Mouse (Mus musculus): Measurements from ENCODE around the gene Irak2. TPM values are rescaled to one million over a fixed set of nuclear protein-coding genes. Genes with fewer than 3 reads are reported as not detected.

The Irak2 gene
- total and polyA plus RNA-seq, 3 experiments, result 30.0 to 39.5 (median 32.5) TPM

- in situ Hi-C loops (cut with MboI; ENCODE audit: low pct_ligation_motif_present, low pct_unique_long_range_greater_than_20kb, low sequenced_read_pairs) (no loop called here), dilution Hi-C loops (cut with MboI; ENCODE audit: extremely low pct_ligation_motif_present, extremely low pct_unique_long_range_greater_than_20kb, low sequenced_read_pairs) (no loop called here)
- H3K36me3 ChIP-seq (replicated peaks in 1 of 2; ENCODE audit: control insufficient read depth in 1 of 2, insufficient read depth in 1 of 2, low read length in 1 of 2), result peaks cover 10 to 41% of the 10 kb centered on the region in 2 experiments
- H3K27me3 ChIP-seq (replicated peaks), result no peaks in the 10 kb centered on the region
- TF ChIP-seq SIN3A (IDR thresholded peaks at IDR 0.05; ENCODE audit: low read length) (no peak), NELFE (IDR thresholded peaks at IDR 0.05; ENCODE audit: low read depth, low read length) (no peak), MAZ (IDR thresholded peaks at IDR 0.05; ENCODE audit: low read depth, low read length) (no peak), MXI1 (IDR thresholded peaks at IDR 0.05; ENCODE audit: low read depth, low read length) (no peak), TCF12 (IDR thresholded peaks at IDR 0.05; ENCODE audit: low read depth, low read length) (no peak), ZKSCAN1 (IDR thresholded peaks at IDR 0.05; ENCODE audit: borderline replicate concordance, low read depth, low read length) (no peak), USF1 (IDR thresholded peaks at IDR 0.05; ENCODE audit: low read depth, low read length) (no peak), JUND (conservative IDR thresholded peaks at IDR 0.05; ENCODE audit: low read depth, low read length) (no peak), CHD2 (IDR thresholded peaks at IDR 0.05; ENCODE audit: low read length) (no peak), ELF1 (IDR thresholded peaks at IDR 0.05; ENCODE audit: low read depth, low read length) (no peak)
- H3K4me2 ChIP-seq (ENCODE audit: insufficient read depth, low read depth, poor library complexity, severe bottlenecking), result peak overlapping the region; percentile 55; the same call in 1 of the 2 replicates
- peaks cover 78% of the 10 kb centered on the region for H3K79me2 ChIP-seq (replicated peaks; ENCODE audit: control insufficient read depth, extremely low read depth, insufficient read depth, poor library complexity, severe bottlenecking)
- no peaks in the 10 kb centered on the region for H3K9me3 ChIP-seq (replicated peaks; ENCODE audit: low read length)
- peak overlapping the region; percentile 29; the same call in 1 of the 2 replicates for H3K9ac ChIP-seq (ENCODE audit: insufficient read depth, low read depth)
- no peak overlapping the region for H3K4me3 ChIP-seq (replicated peaks in 1 of 3; ENCODE audit: low read depth in 2 of 3, low read length in 2 of 3, poor library complexity in 1 of 3)
- H3K4me1 ChIP-seq (ENCODE audit: control insufficient read depth in 1 of 2, insufficient read depth in 2 of 2), result peaks cover 17 to 68% of the 10 kb centered on the region in 2 experiments
- no peak for DNase-seq (ENCODE audit: extremely low read depth)
- peak overlapping the region; percentile 17 for H3K27ac ChIP-seq (ENCODE audit: insufficient read depth, low read depth)
Measured at GRCm38 (mm10) chr6:113643021-113643420, 4.8 kb downstream of the Irak2 start.

DNA sequence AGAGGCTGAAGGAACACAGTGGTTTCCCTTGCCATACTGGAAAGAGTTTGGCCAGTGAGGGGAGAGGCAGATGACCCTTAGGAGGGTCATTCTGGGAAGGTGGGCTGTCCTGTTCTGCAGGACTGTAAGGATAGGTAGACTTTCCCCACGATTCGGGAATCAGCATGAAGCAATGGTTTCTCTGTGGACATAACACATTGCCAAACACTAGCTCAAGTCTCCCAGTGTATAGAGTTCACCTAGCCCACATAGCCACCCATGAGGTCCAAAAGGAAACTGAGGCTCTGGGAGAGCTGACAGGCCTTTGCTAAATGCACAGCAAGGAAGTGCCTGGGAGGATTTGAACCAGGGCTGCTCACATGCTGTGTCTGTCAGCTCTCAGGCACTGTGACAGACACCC is 5.7 kb downstream of the Irak2 start:
- peak overlapping the region; percentile 64 for H3K27ac ChIP-seq (ENCODE audit: insufficient read depth, low read depth)

More for the DNA sequence above, 5.7 kb downstream of the Irak2 start:
- no peak for DNase-seq (ENCODE audit: extremely low read depth)
- peaks cover 19 to 50% of the 10 kb centered on the region in 2 experiments for H3K36me3 ChIP-seq (replicated peaks in 1 of 2; ENCODE audit: control insufficient read depth in 1 of 2, insufficient read depth in 1 of 2, low read length in 1 of 2)
- TF ChIP-seq USF2 (conservative IDR thresholded peaks at IDR 0.05; ENCODE audit: low read depth, low read length) (no peak), RCOR1 (conservative IDR thresholded peaks at IDR 0.05; ENCODE audit: low read depth, low read length) (no peak), CHD2 (IDR thresholded peaks at IDR 0.05; ENCODE audit: low read length) (no peak), NRF1 (IDR thresholded peaks at IDR 0.05; ENCODE audit: low read depth, low read length) (no peak), BHLHE40 (IDR thresholded peaks at IDR 0.05; ENCODE audit: low read depth, low read length) (no peak), RAD21 (IDR thresholded peaks at IDR 0.05; ENCODE audit: low read depth, low read length) (no peak), TBP (conservative IDR thresholded peaks at IDR 0.05; ENCODE audit: low read depth, low read length) (no peak), HCFC1 (IDR thresholded peaks at IDR 0.05; ENCODE audit: low read depth, low read length) (no peak), ZKSCAN1 (IDR thresholded peaks at IDR 0.05; ENCODE audit: borderline replicate concordance, low read depth, low read length) (no peak), SMC3 (IDR thresholded peaks at IDR 0.05; ENCODE audit: low read depth, low read length) (no peak), MAX (IDR thresholded peaks at IDR 0.05; ENCODE audit: low read length) (no peak), CHD1 (IDR thresholded peaks at IDR 0.05; ENCODE audit: low read depth, low read length) (no peak), CTCF (conservative IDR thresholded peaks at IDR 0.05 in 1 of 2, IDR thresholded peaks at IDR 0.05 in 1 of 2; ENCODE audit: low read depth in 2 of 2, low read length in 2 of 2) (no peak), MYC (IDR thresholded peaks at IDR 0.05; ENCODE audit: low read depth, low read length) (no peak), EP300 (IDR thresholded peaks at IDR 0.05; ENCODE audit: low read length) (no peak), E2F4 (IDR thresholded peaks at IDR 0.05; ENCODE audit: insufficient replicate concordance, low read depth, low read length) (no peak), JUND (conservative IDR thresholded peaks at IDR 0.05; ENCODE audit: low read depth, low read length) (no peak), USF1 (IDR thresholded peaks at IDR 0.05; ENCODE audit: low read depth, low read length) (no peak), ZMIZ1 (IDR thresholded peaks at IDR 0.05; ENCODE audit: low read depth, low read length) (no peak), ETS1 (conservative IDR thresholded peaks at IDR 0.05; ENCODE audit: low read depth, low read length) (no peak)
- no peak overlapping the region for H3K4me2 ChIP-seq (ENCODE audit: insufficient read depth, low read depth, poor library complexity, severe bottlenecking)
- no peaks in the 10 kb centered on the region for H3K9me3 ChIP-seq (replicated peaks; ENCODE audit: low read length)
- H3K4me3 ChIP-seq (replicated peaks in 1 of 3; ENCODE audit: low read depth in 2 of 3, low read length in 2 of 3, poor library complexity in 1 of 3), result no peak overlapping the region
- H3K4me1 ChIP-seq (ENCODE audit: control insufficient read depth in 1 of 2, insufficient read depth in 2 of 2), result peaks cover 17 to 78% of the 10 kb centered on the region in 2 experiments
- in situ Hi-C loops (cut with MboI; ENCODE audit: low pct_ligation_motif_present, low pct_unique_long_range_greater_than_20kb, low sequenced_read_pairs), result no loop called here
- no peak overlapping the region for H3K9ac ChIP-seq (ENCODE audit: insufficient read depth, low read depth)
- dilution Hi-C loops (cut with MboI; ENCODE audit: extremely low pct_ligation_motif_present, extremely low pct_unique_long_range_greater_than_20kb, low sequenced_read_pairs), result no loop called here
- H3K27me3 ChIP-seq (replicated peaks), result no peaks in the 10 kb centered on the region
- H3K79me2 ChIP-seq (replicated peaks; ENCODE audit: control insufficient read depth, extremely low read depth, insufficient read depth, poor library complexity, severe bottlenecking), result peaks cover 75% of the 10 kb centered on the region
